Mouse (Mus musculus) heart, adult 2 months (tissue): Measurements from ENCODE around the gene Akt1s1.

ENCODE experiments used
- CTCF ChIP-seq: fragments of 200-600 bp; IDR thresholded peaks from 2 replicates; pipeline ENCODE4 v1.8.1; 2022; ENCODE audit warnings: antibody characterized with exemption, mild to moderate bottlenecking, moderate library complexity
- EP300 ChIP-seq: fragments of 200-500 bp; IDR thresholded peaks from 2 replicates; pipeline ENCODE4 v1.6.1; 2011; ENCODE audit warnings: low read depth, low read length, control low read depth; ENCODE audit not compliant: insufficient read depth

DNA sequence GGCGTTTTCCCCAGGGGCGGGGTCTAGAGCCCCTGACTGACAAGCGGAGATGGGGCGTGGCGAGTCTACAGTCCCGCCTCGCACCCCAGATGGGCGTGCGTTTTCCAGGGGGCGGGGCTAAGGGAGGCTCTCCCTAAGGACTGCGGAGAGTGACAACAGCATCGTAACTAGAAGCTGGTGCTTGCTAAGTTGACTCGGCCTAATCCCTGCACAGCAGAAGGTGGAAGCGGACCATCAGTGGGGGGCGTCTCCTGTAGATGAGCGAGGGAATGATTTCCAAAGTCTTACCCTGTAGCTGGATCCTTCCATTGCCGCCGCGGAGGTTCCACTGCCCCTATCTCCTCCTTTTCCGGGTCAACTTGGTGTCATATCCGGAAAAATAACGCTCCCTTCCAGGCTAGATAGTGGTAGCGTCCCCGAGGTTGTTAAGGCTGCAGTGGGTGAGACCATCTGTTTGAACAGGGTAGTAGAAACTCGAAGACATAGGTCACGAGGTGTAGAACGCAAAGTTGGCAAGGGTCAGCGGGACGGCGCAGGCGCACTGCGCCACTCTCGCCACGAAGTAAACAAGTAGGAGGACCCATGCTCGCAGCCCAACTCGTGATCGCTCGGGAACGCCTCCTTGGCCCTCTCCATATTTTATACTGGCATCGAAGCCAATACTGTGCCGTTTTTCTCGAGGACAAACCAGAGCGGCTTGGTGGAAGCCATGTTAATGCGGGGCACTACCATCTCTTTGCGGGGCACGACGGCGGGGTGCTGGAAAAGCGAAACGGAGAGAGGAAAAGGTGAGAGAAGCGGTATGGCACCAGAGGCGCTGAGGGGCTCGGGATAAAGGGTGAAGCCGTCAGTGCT lies at the start of gene Akt1s1, which contains the start of gene Tbc1d17:
- TF ChIP-seq EP300 = peak; percentile 84
- TF ChIP-seq CTCF = no peak
